Mouse (Mus musculus): ENCODE results near the gene Mast1. TPM values are rescaled to one million over a fixed set of nuclear protein-coding genes. Genes with fewer than 3 reads are reported as not detected.

The Mast1 gene
- polyA plus RNA-seq, 1 experiment from 2014 or later, result 1.2 TPM

- Histone ChIP-seq H3K4me3 (ENCODE audit: low read length) (peak overlapping the region; percentile 57), H3K27ac (ENCODE audit: low read length) (no peak overlapping the region), H3K4me2 (ENCODE audit: low read depth, low read length) (peak overlapping the region; percentile 99), H3K9ac (ENCODE audit: low read depth, low read length) (peak overlapping the region; percentile 69), H3K27me3 (replicated peaks; ENCODE audit: control insufficient read depth, insufficient read depth, low read length) (no peaks in the 10 kb centered on the region), H3K9me3 (ENCODE audit: control insufficient read depth, low read length) (no peaks in the 10 kb centered on the region), H3K36me3 (ENCODE audit: control insufficient read depth, insufficient read depth, low read length) (no peaks in the 10 kb centered on the region; the same call in 1 of the 2 replicates), H3K4me1 (ENCODE audit: control insufficient read depth, insufficient read depth, low read length) (peaks cover 16% of the 10 kb centered on the region)
- ATAC-seq, result peak; percentile 67
- whole genome bisulfite sequencing, result 2% methylated on average over 54 of the region's 54 CpGs
Observed at GRCm38 (mm10) chr8:84872309-84872965, 64.7 kb downstream of the Mast1 start.

GRCm38 (mm10) chr8:84871376-84872308 lies 65.5 kb downstream of the Mast1 start, which contains the start of gene Syce2:
Gene Syce2, plus strand, starts transcription at chr8:84872111.
- WGBS, result 13% methylated on average over 46 of the region's 46 CpGs
- Histone ChIP-seq H3K27me3 (replicated peaks; ENCODE audit: control insufficient read depth, insufficient read depth, low read length) (no peaks in the 10 kb centered on the region), H3K9me3 (ENCODE audit: control insufficient read depth, low read length) (no peaks in the 10 kb centered on the region), H3K36me3 (ENCODE audit: control insufficient read depth, insufficient read depth, low read length) (no peaks in the 10 kb centered on the region; the same call in 1 of the 2 replicates), H3K4me2 (ENCODE audit: low read depth, low read length) (peak within 1 kb of the TSS; percentile 99), H3K4me3 (ENCODE audit: low read length) (peak within 1 kb of the TSS; percentile 57), H3K27ac (ENCODE audit: low read length) (peak within 1 kb of the TSS; percentile 59; the same call in 1 of the 2 replicates), H3K4me1 (ENCODE audit: control insufficient read depth, insufficient read depth, low read length) (peaks cover 16% of the 10 kb centered on the region), H3K9ac (ENCODE audit: low read depth, low read length) (peak within 1 kb of the TSS; percentile 69)
- ATAC-seq, result peak; percentile 72

Small RNA genes within 50 kb of the gene (microRNA-seq; reads per million reads assigned to microRNA genes)
- gene Gm24197, result not detected
- 2.0 reads per million for gene Mir7069

Other genes with a start within 250 kb of the Mast1 start
- gene Nacc1, start 249.5 kb downstream of the Mast1 start, polyA plus RNA-seq (2015; fragmentation: Nextera tagmentation; extraction: Ambion mirVana), result 11.0 and 14.8 TPM in 2 replicates
- 4.9 and 5.0 TPM in 2 replicates for gene Lyl1, start 235.9 kb downstream of the Mast1 start, polyA plus RNA-seq (2015; fragmentation: Nextera tagmentation; extraction: Ambion mirVana)
- 2.0 and 2.6 TPM in 2 replicates for gene G430095P16Rik, start 214.4 kb downstream of the Mast1 start, polyA plus RNA-seq (2015; fragmentation: Nextera tagmentation; extraction: Ambion mirVana)
- 9.7 and 11.8 TPM in 2 replicates for gene Nfix, start 137.0 kb downstream of the Mast1 start, polyA plus RNA-seq (2015; fragmentation: Nextera tagmentation; extraction: Ambion mirVana)
- 4.2 and 4.4 TPM in 2 replicates for gene Dand5, start 114.5 kb downstream of the Mast1 start, polyA plus RNA-seq (2015; fragmentation: Nextera tagmentation; extraction: Ambion mirVana)
- 61.8 and 63.4 TPM in 2 replicates for gene Gadd45gip1, start 105.8 kb downstream of the Mast1 start, polyA plus RNA-seq (2015; fragmentation: Nextera tagmentation; extraction: Ambion mirVana)
- 109 and 115 TPM in 2 replicates for gene Rad23a, start 96.7 kb downstream of the Mast1 start, polyA plus RNA-seq (2015; fragmentation: Nextera tagmentation; extraction: Ambion mirVana)
- 1,204 and 1,241 TPM in 2 replicates for gene Calr, start 90.4 kb downstream of the Mast1 start, polyA plus RNA-seq (2015; fragmentation: Nextera tagmentation; extraction: Ambion mirVana)
- gene Farsa, start 80.4 kb downstream of the Mast1 start, polyA plus RNA-seq (2015; fragmentation: Nextera tagmentation; extraction: Ambion mirVana), result 86.0 and 91.7 TPM in 2 replicates
- gene Syce2, start 65.2 kb downstream of the Mast1 start, polyA plus RNA-seq (2015; fragmentation: Nextera tagmentation; extraction: Ambion mirVana), result 39.5 and 45.4 TPM in 2 replicates
- 53.3 and 53.8 TPM in 2 replicates for gene Gcdh, start 43.4 kb downstream of the Mast1 start, polyA plus RNA-seq (2015; fragmentation: Nextera tagmentation; extraction: Ambion mirVana)
- 4.9 and 10.3 TPM in 2 replicates for gene Klf1, start 35.4 kb downstream of the Mast1 start, polyA plus RNA-seq (2015; fragmentation: Nextera tagmentation; extraction: Ambion mirVana)
- 7.3 and 10.2 TPM in 2 replicates for gene Dnase2a, start 28.8 kb downstream of the Mast1 start, polyA plus RNA-seq (2015; fragmentation: Nextera tagmentation; extraction: Ambion mirVana)
- 0.18 and 0.24 TPM in 2 replicates for gene Rtbdn, start 9.6 kb upstream of the Mast1 start, polyA plus RNA-seq (2015; fragmentation: Nextera tagmentation; extraction: Ambion mirVana)
- not detected in 2 replicates for gene Gm49661, start 32.1 kb upstream of the Mast1 start, polyA plus RNA-seq (2015; fragmentation: Nextera tagmentation; extraction: Ambion mirVana)
- gene Prdx2, start 32.2 kb upstream of the Mast1 start, polyA plus RNA-seq (2015; fragmentation: Nextera tagmentation; extraction: Ambion mirVana), result 533 and 590 TPM in 2 replicates
- gene Rnaseh2a, start 32.4 kb upstream of the Mast1 start, polyA plus RNA-seq (2015; fragmentation: Nextera tagmentation; extraction: Ambion mirVana), result 102 and 120 TPM in 2 replicates
- 18.2 and 25.5 TPM in 2 replicates for gene Junb, start 41.4 kb upstream of the Mast1 start, polyA plus RNA-seq (2015; fragmentation: Nextera tagmentation; extraction: Ambion mirVana)
- gene Hook2, start 53.2 kb upstream of the Mast1 start, polyA plus RNA-seq (2015; fragmentation: Nextera tagmentation; extraction: Ambion mirVana), result 96.9 and 108 TPM in 2 replicates
- 0.09 and 0.28 TPM in 2 replicates for gene Best2, start 77.2 kb upstream of the Mast1 start, polyA plus RNA-seq (2015; fragmentation: Nextera tagmentation; extraction: Ambion mirVana)
- gene Asna1, start 87.9 kb upstream of the Mast1 start, polyA plus RNA-seq (2015; fragmentation: Nextera tagmentation; extraction: Ambion mirVana), result 139 and 144 TPM in 2 replicates
- gene Trir, start 89.5 kb upstream of the Mast1 start, polyA plus RNA-seq (2015; fragmentation: Nextera tagmentation; extraction: Ambion mirVana), result 79.0 and 81.4 TPM in 2 replicates
- gene Tnpo2, start 99.6 kb upstream of the Mast1 start, polyA plus RNA-seq (2015; fragmentation: Nextera tagmentation; extraction: Ambion mirVana), result 21.6 and 22.0 TPM in 2 replicates
- 28.2 and 30.7 TPM in 2 replicates for gene Fbxw9, start 122.7 kb upstream of the Mast1 start, polyA plus RNA-seq (2015; fragmentation: Nextera tagmentation; extraction: Ambion mirVana)
- not detected in 2 replicates for gene Gm5741, start 130.6 kb upstream of the Mast1 start, polyA plus RNA-seq (2015; fragmentation: Nextera tagmentation; extraction: Ambion mirVana)
- 56.0 and 57.4 TPM in 2 replicates for gene Dhps, start 134.4 kb upstream of the Mast1 start, polyA plus RNA-seq (2015; fragmentation: Nextera tagmentation; extraction: Ambion mirVana)
- gene Wdr83os, start 143.4 kb upstream of the Mast1 start, polyA plus RNA-seq (2015; fragmentation: Nextera tagmentation; extraction: Ambion mirVana), result 138 and 146 TPM in 2 replicates
- gene Wdr83, start 143.9 kb upstream of the Mast1 start, polyA plus RNA-seq (2015; fragmentation: Nextera tagmentation; extraction: Ambion mirVana), result 39.7 and 43.8 TPM in 2 replicates
- 72.4 and 85.5 TPM in 2 replicates for gene Man2b1, start 145.9 kb upstream of the Mast1 start, polyA plus RNA-seq (2015; fragmentation: Nextera tagmentation; extraction: Ambion mirVana)
- gene Zfp791, start 185.7 kb upstream of the Mast1 start, polyA plus RNA-seq (2015; fragmentation: Nextera tagmentation; extraction: Ambion mirVana), result 2.5 and 2.7 TPM in 2 replicates
- gene Cks1brt, start 214.6 kb upstream of the Mast1 start, polyA plus RNA-seq (2015; fragmentation: Nextera tagmentation; extraction: Ambion mirVana), result not detected in 2 replicates